Mouse (Mus musculus): ENCODE results near the gene Tbx5. TPM values are rescaled to one million over a fixed set of nuclear protein-coding genes. Genes with fewer than 3 reads are reported as not detected.

Gene Tbx5
- total and polyA plus RNA-seq, 3 experiments, result 22.6 to 36.9 (median 26.5) TPM

GRCm38 (mm10) chr5:119920941-119921340 lies 88.5 kb downstream of the Tbx5 start:
- no peaks in the 10 kb centered on the region for H3K27me3 ChIP-seq (ENCODE audit: control insufficient read depth, insufficient read depth, low read length)
- H3K27ac ChIP-seq, result no peak overlapping the region
- H3K4me1 ChIP-seq (ENCODE audit: control insufficient read depth, insufficient read depth, low read length), result no peaks in the 10 kb centered on the region
- H3K36me3 ChIP-seq (ENCODE audit: control insufficient read depth, insufficient read depth, low read length), result no peaks in the 10 kb centered on the region
- intact Hi-C loops (cut with DNase I), result no loop called here
- no peak for DNase-seq
- H3K9ac ChIP-seq (ENCODE audit: low read depth, low read length), result no peak overlapping the region
- WGBS, result 83% methylated on average over 10 of the region's 10 CpGs
- no peak overlapping the region for H3K4me3 ChIP-seq
- TF ChIP-seq POLR2A (IDR thresholded peaks at IDR 0.05; ENCODE audit: insufficient read depth, low read depth, low read length), result no peak
- TF ChIP-seq EP300 (IDR thresholded peaks at IDR 0.05; ENCODE audit: insufficient read depth, low read depth, low read length), result no peak
- no peaks in the 10 kb centered on the region for H3K79me2 ChIP-seq (replicated peaks; ENCODE audit: control insufficient read depth, insufficient read depth, low read length)

- Histone ChIP-seq H3K4me3 (no peak overlapping the region), H3K9ac (ENCODE audit: low read depth, low read length) (no peak overlapping the region), H3K27me3 (ENCODE audit: control insufficient read depth, insufficient read depth, low read length) (no peaks in the 10 kb centered on the region), H3K27ac (no peak overlapping the region), H3K79me2 (replicated peaks; ENCODE audit: control insufficient read depth, insufficient read depth, low read length) (no peaks in the 10 kb centered on the region), H3K36me3 (ENCODE audit: control insufficient read depth, insufficient read depth, low read length) (no peaks in the 10 kb centered on the region), H3K4me1 (ENCODE audit: control insufficient read depth, insufficient read depth, low read length) (no peaks in the 10 kb centered on the region)
- DNase-seq, result no peak
- TF ChIP-seq CTCF (IDR thresholded peaks at IDR 0.05) (no peak), EP300 (IDR thresholded peaks at IDR 0.05; ENCODE audit: insufficient read depth, low read depth, low read length) (no peak), POLR2A (IDR thresholded peaks at IDR 0.05; ENCODE audit: insufficient read depth, low read depth, low read length) (no peak)
- WGBS, result 71% methylated on average over 11 of the region's 11 CpGs
- intact Hi-C loops (cut with DNase I), result no loop called here
Observed at GRCm38 (mm10) chr5:119922229-119922628, 89.8 kb downstream of the Tbx5 start.

Other genes with a start within 250 kb of the Tbx5 start
- 10 to 100 TPM; 10.2 to 10.4 TPM for gene Tbx3, start 162.0 kb upstream of the Tbx5 start, total RNA-seq (2021)
- 4.4 and 4.9 TPM in 2 replicates for gene Tbx3, start 162.0 kb upstream of the Tbx5 start, polyA plus RNA-seq (2012; rRNA removed)

Measured in heart, adult 2 months (tissue).